Mouse (Mus musculus): ENCODE results near the gene Zfp512. TPM values are rescaled to one million over a fixed set of nuclear protein-coding genes. Genes with fewer than 3 reads are reported as not detected.
"Not testable (repeated sequence)": the region's sequence is repeated elsewhere in the genome, so short reads cannot be mapped to it uniquely, and the experiment has no call there.

Gene Zfp512
- 10 to 100 TPM; 20.7 to 22.2 TPM for total RNA-seq (2021)
- long read RNA-seq, experiment 1, transcript Zfp512-201 (14 exons, 3,299 nt), result major isoform, 22 of 39 reads
- long read RNA-seq, experiment 1, partial matches to known transcripts, result 2 of 39 reads
- long read RNA-seq, experiment 1, other reads (novel, unspliced or antisense), result 13 of 39 reads
- long read RNA-seq, experiment 2, transcript Zfp512-201 (14 exons, 3,299 nt), result major isoform, 16 of 43 reads
- long read RNA-seq, experiment 2, partial matches to known transcripts, result 3 of 43 reads
- long read RNA-seq, experiment 2, other reads (novel, unspliced or antisense), result 20 of 43 reads

- DNase-seq (ENCODE audit: low spot score in 2 of 2), result peak; percentile 79 to 92
Measured at GRCm38 (mm10) chr5:31451878-31452561, at the start of gene Zfp512. Gene Zfp512 (plus strand): TSS chr5:31452431.

- DNase-seq (ENCODE audit: low spot score in 2 of 2), result not testable (repeated sequence)
Measured at GRCm38 (mm10) chr5:31434727-31435126, 17.5 kb upstream of the Zfp512 start.

GRCm38 (mm10) chr5:31451336-31451735 lies 895 bp upstream of the Zfp512 start:
- no peak for DNase-seq (ENCODE audit: low spot score in 2 of 2)

- no peak for DNase-seq (ENCODE audit: low spot score in 2 of 2)
Measured at GRCm38 (mm10) chr5:31452562-31452878, 289 bp downstream of the Zfp512 start.

GRCm38 (mm10) chr5:31452886-31453410 lies 717 bp downstream of the Zfp512 start:
- DNase-seq (ENCODE audit: low spot score in 2 of 2), result no peak

- no peak for DNase-seq (ENCODE audit: low spot score in 2 of 2)
Measured at GRCm38 (mm10) chr5:31467798-31468197, 15.6 kb downstream of the Zfp512 start.

GRCm38 (mm10) chr5:31469711-31470110 lies 17.5 kb downstream of the Zfp512 start:
- no peak for DNase-seq (ENCODE audit: low spot score in 2 of 2)

GRCm38 (mm10) chr5:31470334-31470733 lies 18.1 kb downstream of the Zfp512 start:
- peak; percentile 40 to 60 for DNase-seq (ENCODE audit: low spot score in 2 of 2)

GRCm38 (mm10) chr5:31480536-31480935 lies 28.3 kb downstream of the Zfp512 start:
- DNase-seq (ENCODE audit: low spot score in 2 of 2), result no peak

GRCm38 (mm10) chr5:31485440-31485839 lies 33.2 kb downstream of the Zfp512 start, which contains the start of gene 4930548H24Rik:
Gene 4930548H24Rik (plus strand): TSS chr5:31485740.
- DNase-seq (ENCODE audit: low spot score in 2 of 2), result no peak

GRCm38 (mm10) chr5:31487889-31488288 lies 35.7 kb downstream of the Zfp512 start:
- DNase-seq (ENCODE audit: low spot score in 2 of 2), result no peak

- DNase-seq (ENCODE audit: low spot score in 2 of 2), result no peak
Measured at GRCm38 (mm10) chr5:31489116-31489769, 37.0 kb downstream of the Zfp512 start.

- no peak for DNase-seq (ENCODE audit: low spot score in 2 of 2)
Measured at GRCm38 (mm10) chr5:31492031-31492430, 39.8 kb downstream of the Zfp512 start.

- peak; percentile 75 to 87 for DNase-seq (ENCODE audit: low spot score in 2 of 2)
Measured at GRCm38 (mm10) chr5:31494513-31495297, 42.5 kb downstream of the Zfp512 start, which contains the start of gene Gpn1. Gene Gpn1 (plus strand): TSS chr5:31494741.

- DNase-seq (ENCODE audit: low spot score in 2 of 2), result no peak
Measured at GRCm38 (mm10) chr5:31504843-31505242, 52.6 kb downstream of the Zfp512 start.

- no peak for DNase-seq (ENCODE audit: low spot score in 2 of 2)
Measured at GRCm38 (mm10) chr5:31512481-31512880, 60.2 kb downstream of the Zfp512 start.

GRCm38 (mm10) chr5:31520556-31520955 lies 68.3 kb downstream of the Zfp512 start:
- DNase-seq (ENCODE audit: low spot score in 2 of 2), result no peak

- peak; percentile 57 to 78 for DNase-seq (ENCODE audit: low spot score in 2 of 2)
Measured at GRCm38 (mm10) chr5:31526354-31527116, 74.3 kb downstream of the Zfp512 start, which contains the start of gene Slc4a1ap. Gene Slc4a1ap (plus strand): TSS chr5:31526995.

GRCm38 (mm10) chr5:31527117-31527680 lies 75.0 kb downstream of the Zfp512 start:
- peak; percentile 21 to 26 for DNase-seq (ENCODE audit: low spot score in 2 of 2)

- not testable (repeated sequence) for DNase-seq (ENCODE audit: low spot score in 2 of 2)
Measured at GRCm38 (mm10) chr5:31527707-31528106, 75.5 kb downstream of the Zfp512 start, which contains the start of gene Supt7l. Gene Supt7l (minus strand): TSS chr5:31527807.
